Mouse (Mus musculus): ENCODE measurements around the gene Tbc1d10a. TPM values are rescaled to one million over a fixed set of nuclear protein-coding genes. Genes with fewer than 3 reads are reported as not detected.

The Tbc1d10a gene
- total and polyA plus RNA-seq, 3 experiments: 23.0 to 27.4 TPM; not detected in 1

DNA sequence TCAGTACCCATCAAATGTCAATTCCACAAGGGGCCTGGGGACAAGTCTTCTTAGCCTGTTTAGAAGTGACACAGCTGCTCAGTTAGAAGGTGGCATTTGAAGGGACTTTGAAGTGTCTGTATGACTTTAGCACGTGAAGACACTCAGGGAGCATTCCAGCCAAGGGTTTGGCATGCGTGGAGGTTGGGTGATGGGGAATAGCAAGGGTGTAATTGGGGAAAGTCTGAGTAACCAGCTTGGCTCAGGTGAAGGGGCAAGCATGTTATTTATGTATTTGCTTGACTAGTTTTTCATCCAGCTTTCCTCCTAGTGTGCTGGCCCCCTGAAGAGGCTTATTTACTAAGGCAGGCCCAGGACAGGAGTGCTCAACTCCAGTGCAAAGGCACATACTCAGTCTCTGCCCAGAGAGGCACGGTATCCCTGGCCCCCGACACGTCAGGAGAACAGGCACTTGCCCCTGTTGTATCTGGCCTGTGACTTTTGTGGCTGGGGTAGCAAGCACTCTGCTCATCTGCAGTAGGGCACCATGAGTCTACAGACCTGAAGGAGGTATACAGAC lies 18.6 kb downstream of the Tbc1d10a start:
- H3K4me1 ChIP-seq (ENCODE audit: control insufficient read depth in 1 of 2, insufficient read depth in 2 of 2, low read length in 2 of 2): peaks cover 22 to 30% of the 10 kb centered on the region in 2 experiments
- no peak overlapping the region for H3K27ac ChIP-seq (ENCODE audit: control insufficient read depth, low read depth, low read length)
- no peaks in the 10 kb centered on the region for H3K79me2 ChIP-seq (ENCODE audit: control insufficient read depth, insufficient read depth, low read length, poor library complexity)
- H3K27me3 ChIP-seq (ENCODE audit: control insufficient read depth in 1 of 2, insufficient read depth in 2 of 2, low read length in 2 of 2): no peaks in the 10 kb centered on the region
- no peaks in the 10 kb centered on the region for H3K9me3 ChIP-seq (replicated peaks; ENCODE audit: insufficient read depth, low read length)
- no peak for DNase-seq (ENCODE audit: low read depth, low spot score)
- H3K9ac ChIP-seq (ENCODE audit: control insufficient read depth, low read depth, low read length, poor library complexity, severe bottlenecking): no peak overlapping the region
- peaks cover under 1 to 31% of the 10 kb centered on the region in 2 experiments for H3K36me3 ChIP-seq (ENCODE audit: control insufficient read depth in 1 of 2, insufficient read depth in 2 of 2, low read length in 2 of 2)
- no peak overlapping the region for H3K4me3 ChIP-seq (ENCODE audit: control insufficient read depth in 1 of 2, insufficient read depth in 1 of 2, low read depth in 2 of 2, low read length in 2 of 2)
- TF ChIP-seq TCF12 (IDR thresholded peaks at IDR 0.05; ENCODE audit: low read depth, low read length): no peak
- TF ChIP-seq KAT2A (conservative IDR thresholded peaks at IDR 0.05; ENCODE audit: low read depth, low read length): no peak
- TF ChIP-seq NELFE (IDR thresholded peaks at IDR 0.05; ENCODE audit: low read depth, low read length): no peak
- TF ChIP-seq MYC (IDR thresholded peaks at IDR 0.05; ENCODE audit: low read depth, low read length): no peak
- TF ChIP-seq MYB (IDR thresholded peaks at IDR 0.05; ENCODE audit: low read depth, low read length): no peak
- TF ChIP-seq SMC3 (IDR thresholded peaks at IDR 0.05; ENCODE audit: low read depth, low read length): no peak
- TF ChIP-seq CHD2 (IDR thresholded peaks at IDR 0.05; ENCODE audit: low read length): no peak
- no peak for TF ChIP-seq POLR2A (IDR thresholded peaks at IDR 0.05; ENCODE audit: control insufficient read depth in 1 of 2, insufficient read depth in 1 of 2, low read depth in 1 of 2, low read length in 2 of 2, poor library complexity in 1 of 2)
- no peak for TF ChIP-seq POLR2AphosphoS5 (IDR thresholded peaks at IDR 0.05; ENCODE audit: borderline replicate concordance, low read depth, low read length)
- no peak for TF ChIP-seq ZKSCAN1 (IDR thresholded peaks at IDR 0.05; ENCODE audit: low read depth, low read length)
- no peak for TF ChIP-seq MAZ (IDR thresholded peaks at IDR 0.05; ENCODE audit: low read depth, low read length)
- no peak for TF ChIP-seq POLR2AphosphoS2 (IDR thresholded peaks at IDR 0.05; ENCODE audit: low read length)
- TF ChIP-seq USF2 (IDR thresholded peaks at IDR 0.05; ENCODE audit: borderline replicate concordance in 1 of 2, insufficient read depth in 1 of 2, low read depth in 1 of 2, low read length in 2 of 2): no peak
- TF ChIP-seq MXI1 (IDR thresholded peaks at IDR 0.05; ENCODE audit: low read depth, low read length): no peak
- no peak for TF ChIP-seq GATA1 (IDR thresholded peaks at IDR 0.05; ENCODE audit: low read depth, low read length)
- TF ChIP-seq CTCF (IDR thresholded peaks at IDR 0.05 in 2 of 3, conservative IDR thresholded peaks at IDR 0.05 in 1 of 3; ENCODE audit: control insufficient read depth in 1 of 3, insufficient read depth in 1 of 3, low read depth in 2 of 3, low read length in 3 of 3, poor library complexity in 1 of 3, severe bottlenecking in 1 of 3): no peak
- TF ChIP-seq UBTF (IDR thresholded peaks at IDR 0.05; ENCODE audit: borderline replicate concordance, insufficient read depth, low read depth, low read length): no peak
- TF ChIP-seq JUND (IDR thresholded peaks at IDR 0.05; ENCODE audit: low read depth, low read length): no peak
- TF ChIP-seq ZMIZ1 (IDR thresholded peaks at IDR 0.05; ENCODE audit: low read depth, low read length): no peak

DNA sequence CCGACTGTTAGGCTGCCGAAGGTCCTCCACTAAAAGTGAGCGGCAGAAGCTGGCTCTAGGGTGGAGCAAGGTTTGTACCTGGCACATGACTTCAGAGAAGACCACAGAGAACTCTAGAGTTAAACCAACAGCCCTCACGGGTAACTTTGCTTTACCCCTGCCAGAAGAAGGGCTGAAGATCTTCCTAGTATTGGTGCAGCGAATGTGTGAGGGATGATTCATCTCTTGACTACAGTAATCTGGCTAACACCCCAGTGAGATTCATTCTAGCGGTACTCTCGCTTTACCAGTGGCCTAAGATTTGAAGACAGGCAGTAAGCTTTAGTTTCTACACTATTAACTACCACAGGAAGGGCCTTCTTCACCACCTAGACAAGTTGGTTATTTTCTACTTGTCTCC lies 19.4 kb downstream of the Tbc1d10a start:
- Histone ChIP-seq H3K4me1 (ENCODE audit: control insufficient read depth in 1 of 2, insufficient read depth in 2 of 2, low read length in 2 of 2) (peaks cover 22 to 30% of the 10 kb centered on the region in 2 experiments), H3K79me2 (ENCODE audit: control insufficient read depth, insufficient read depth, low read length, poor library complexity) (no peaks in the 10 kb centered on the region), H3K9me3 (replicated peaks; ENCODE audit: insufficient read depth, low read length) (no peaks in the 10 kb centered on the region), H3K27me3 (ENCODE audit: control insufficient read depth in 1 of 2, insufficient read depth in 2 of 2, low read length in 2 of 2) (no peaks in the 10 kb centered on the region), H3K27ac (ENCODE audit: control insufficient read depth, low read depth, low read length) (peak overlapping the region; percentile 57; the same call in 1 of the 2 replicates), H3K9ac (ENCODE audit: control insufficient read depth, low read depth, low read length, poor library complexity, severe bottlenecking) (no peak overlapping the region), H3K36me3 (ENCODE audit: control insufficient read depth in 1 of 2, insufficient read depth in 2 of 2, low read length in 2 of 2) (peaks cover 2 to 31% of the 10 kb centered on the region in 2 experiments), H3K4me3 (ENCODE audit: control insufficient read depth in 1 of 2, insufficient read depth in 1 of 2, low read depth in 2 of 2, low read length in 2 of 2) (no peak overlapping the region)
- TF ChIP-seq ZMIZ1 (IDR thresholded peaks at IDR 0.05; ENCODE audit: low read depth, low read length): no peak
- no peak for TF ChIP-seq TCF12 (IDR thresholded peaks at IDR 0.05; ENCODE audit: low read depth, low read length)
- TF ChIP-seq RAD21 (IDR thresholded peaks at IDR 0.05; ENCODE audit: low read depth, low read length): no peak
- TF ChIP-seq CTCF (IDR thresholded peaks at IDR 0.05 in 2 of 3, conservative IDR thresholded peaks at IDR 0.05 in 1 of 3; ENCODE audit: control insufficient read depth in 1 of 3, insufficient read depth in 1 of 3, low read depth in 2 of 3, low read length in 3 of 3, poor library complexity in 1 of 3, severe bottlenecking in 1 of 3): no peak
- TF ChIP-seq RCOR1 (IDR thresholded peaks at IDR 0.05; ENCODE audit: low read depth, low read length): no peak
- no peak for TF ChIP-seq GATA1 (IDR thresholded peaks at IDR 0.05; ENCODE audit: low read depth, low read length)
- TF ChIP-seq MAFK (IDR thresholded peaks at IDR 0.05; ENCODE audit: borderline replicate concordance, low read depth, low read length): no peak
- no peak for TF ChIP-seq ETS1 (IDR thresholded peaks at IDR 0.05; ENCODE audit: low read depth, low read length)
- TF ChIP-seq ZNF384 (IDR thresholded peaks at IDR 0.05; ENCODE audit: low read depth, low read length): no peak
- DNase-seq (ENCODE audit: low read depth, low spot score): peak; percentile 52
